Mouse (Mus musculus) yolk sac, embryonic 10.5 days (tissue): ENCODE results near the gene Prodh2.
"Not testable (repeated sequence)": the region's sequence is repeated elsewhere in the genome, so short reads cannot be mapped to it uniquely, and the experiment has no call there.

Source experiments
- DNase-seq: peaks from one replicate; pipeline ENCODE4 v3.0.0-alpha.2; 2017; ENCODE audit warnings: low spot score

The Prodh2 gene

GRCm38 (mm10) chr7:30490251-30490956 is 3.0 kb upstream of the Prodh2 start:
- DNase-seq = no peak

GRCm38 (mm10) chr7:30490957-30491307 is 2.5 kb upstream of the Prodh2 start:
- DNase-seq = no peak

- DNase-seq = peak; percentile 61
Observed at GRCm38 (mm10) chr7:30492765-30493164, 657 bp upstream of the Prodh2 start.

- DNase-seq = peak; percentile 59
Observed at GRCm38 (mm10) chr7:30495506-30496042, 2.2 kb downstream of the Prodh2 start.

GRCm38 (mm10) chr7:30501159-30501558 is 7.7 kb downstream of the Prodh2 start:
- not testable (repeated sequence) for DNase-seq

- DNase-seq = no peak
Observed at GRCm38 (mm10) chr7:30508061-30508460, 14.6 kb downstream of the Prodh2 start.

GRCm38 (mm10) chr7:30515003-30515760 is 21.8 kb downstream of the Prodh2 start:
- no peak for DNase-seq

GRCm38 (mm10) chr7:30518325-30518724 is 24.9 kb downstream of the Prodh2 start:
- DNase-seq = no peak

GRCm38 (mm10) chr7:30520396-30520795 is 27.0 kb downstream of the Prodh2 start:
- DNase-seq = no peak

GRCm38 (mm10) chr7:30520856-30521255 is 27.4 kb downstream of the Prodh2 start:
- no peak for DNase-seq

GRCm38 (mm10) chr7:30522871-30523270 is 29.4 kb downstream of the Prodh2 start:
- DNase-seq = no peak

- DNase-seq = no peak
Observed at GRCm38 (mm10) chr7:30524487-30524886, 31.1 kb downstream of the Prodh2 start.

- no peak for DNase-seq
Observed at GRCm38 (mm10) chr7:30525954-30526353, 32.5 kb downstream of the Prodh2 start.

- DNase-seq = no peak
Observed at GRCm38 (mm10) chr7:30526399-30526798, 33.0 kb downstream of the Prodh2 start.

- DNase-seq = no peak
Observed at GRCm38 (mm10) chr7:30526981-30527380, 33.6 kb downstream of the Prodh2 start.

- DNase-seq = no peak
Observed at GRCm38 (mm10) chr7:30531291-30531815, 37.9 kb downstream of the Prodh2 start.

- DNase-seq = no peak
Observed at GRCm38 (mm10) chr7:30532931-30533330, 39.5 kb downstream of the Prodh2 start.

GRCm38 (mm10) chr7:30533941-30534632 is 40.7 kb downstream of the Prodh2 start:
- DNase-seq = no peak

- peak; percentile 96 for DNase-seq
Observed at GRCm38 (mm10) chr7:30534633-30535577, 41.5 kb downstream of the Prodh2 start, which contains the start of gene Arhgap33. Arhgap33 (minus strand) TSS chr7:30535060.

- no peak for DNase-seq
Observed at GRCm38 (mm10) chr7:30540572-30540971, 47.1 kb downstream of the Prodh2 start.

- DNase-seq = no peak
Observed at GRCm38 (mm10) chr7:30544327-30544726, 50.9 kb downstream of the Prodh2 start.
